Mouse (Mus musculus) heart, postnatal 10 days (tissue): ENCODE measurements around the gene Calml4. TPM values are rescaled to one million over a fixed set of nuclear protein-coding genes. Genes with fewer than 3 reads are reported as not detected.
"Not testable (repeated sequence)": the region's sequence is repeated elsewhere in the genome, so short reads cannot be mapped to it uniquely, and the experiment has no call there.

Experiments
- DNase-seq, 2 experiments: peaks; one replicate each; pipeline ENCODE4 v3.0.0; 2021
- intact Hi-C: fragments of 180-260 bp; cut with DNase I; formaldehyde crosslinking; loops from one replicate; pipeline ENCODE4 v1.15.1; 2025
- total RNA-seq, 2 experiments: library from RNA; stranded (reverse); gene quantifications; 2 replicates each; pipeline ENCODE4 v1.2.3; 2021

Gene Calml4
- total RNA-seq, 2 experiments from 2014 or later, result 1.8 to 2.2 TPM

- intact Hi-C loops, result no loop called here
Measured at GRCm38 (mm10) chr9:62834906-62835305, 23.0 kb upstream of the Calml4 start.

GRCm38 (mm10) chr9:62835705-62836446 lies 22.0 kb upstream of the Calml4 start:
- DNase-seq, result no peak
- intact Hi-C loops, result no loop called here

More at GRCm38 (mm10) chr9:62834906-62835305, 23.0 kb upstream of the Calml4 start:
- no peak for DNase-seq

GRCm38 (mm10) chr9:62837611-62838010 lies 20.3 kb upstream of the Calml4 start:
- no peak for DNase-seq
- intact Hi-C loops, result no loop called here

- no peak for DNase-seq
Measured at GRCm38 (mm10) chr9:62838146-62838505, 19.8 kb upstream of the Calml4 start.

GRCm38 (mm10) chr9:62838506-62839171 lies 19.2 kb upstream of the Calml4 start, which contains the start of gene Cln6:
Cln6 (plus strand) TSS chr9:62838785.
- DNase-seq, result peak; percentile 75 to 79
- intact Hi-C loops, result no loop called here

More at GRCm38 (mm10) chr9:62838146-62838505, 19.8 kb upstream of the Calml4 start:
- intact Hi-C loops, result no loop called here

GRCm38 (mm10) chr9:62839172-62839770 lies 18.6 kb upstream of the Calml4 start:
- intact Hi-C loops, result no loop called here
- peak in 1 of 2 experiments; percentile 36 for DNase-seq

GRCm38 (mm10) chr9:62843356-62844024 lies 14.4 kb upstream of the Calml4 start:
- no peak for DNase-seq
- intact Hi-C loops, result no loop called here

GRCm38 (mm10) chr9:62844461-62844860 lies 13.4 kb upstream of the Calml4 start:
- intact Hi-C loops, result no loop called here
- DNase-seq, result no peak

GRCm38 (mm10) chr9:62847694-62848093 lies 10.2 kb upstream of the Calml4 start:
- peak; percentile 88 to 96 for DNase-seq
- intact Hi-C loops, result loop anchor here (1.0 to 5.0 kb wide), 3 partner anchors 33 to 277 kb away; no protein-coding TSS in a partner anchor

- intact Hi-C loops, result loop anchor here (2.0 to 5.0 kb wide), 2 partner anchors 32 to 129 kb away; no protein-coding TSS in a partner anchor
- DNase-seq, result no peak
Measured at GRCm38 (mm10) chr9:62848641-62849040, 9.2 kb upstream of the Calml4 start.

GRCm38 (mm10) chr9:62851571-62851970 lies 6.3 kb upstream of the Calml4 start:
- DNase-seq, result no peak
- intact Hi-C loops, result no loop called here

- DNase-seq, result no peak
- intact Hi-C loops, result no loop called here
Measured at GRCm38 (mm10) chr9:62854483-62854882, 3.4 kb upstream of the Calml4 start.

GRCm38 (mm10) chr9:62857216-62857615 lies 664 bp upstream of the Calml4 start:
- intact Hi-C loops, result no loop called here
- DNase-seq, result peak; percentile 25 to 29

GRCm38 (mm10) chr9:62858266-62859019 lies 563 bp downstream of the Calml4 start:
- DNase-seq, result no peak

GRCm38 (mm10) chr9:62860102-62860501 lies 2.2 kb downstream of the Calml4 start:
- intact Hi-C loops, DNase-seq: not testable (repeated sequence)

More at GRCm38 (mm10) chr9:62858266-62859019, 563 bp downstream of the Calml4 start:
- intact Hi-C loops, result no loop called here

- intact Hi-C loops, result no loop called here
- no peak for DNase-seq
Measured at GRCm38 (mm10) chr9:62860866-62861265, 3.0 kb downstream of the Calml4 start.

- DNase-seq, intact Hi-C loops: not testable (repeated sequence)
Measured at GRCm38 (mm10) chr9:62869236-62869635, 11.4 kb downstream of the Calml4 start.

GRCm38 (mm10) chr9:62870728-62871127 lies 12.8 kb downstream of the Calml4 start:
- no peak for DNase-seq
- intact Hi-C loops, result no loop called here

- intact Hi-C loops, result no loop called here
- DNase-seq, result no peak
Measured at GRCm38 (mm10) chr9:62876966-62877616, 19.2 kb downstream of the Calml4 start.

GRCm38 (mm10) chr9:62877825-62878224 lies 19.9 kb downstream of the Calml4 start:
- DNase-seq, result no peak
- intact Hi-C loops, result no loop called here
